Mouse (Mus musculus): ENCODE measurements around the gene Srsf9. TPM values are rescaled to one million over a fixed set of nuclear protein-coding genes. Genes with fewer than 3 reads are reported as not detected.

Gene Srsf9
- polyA plus RNA-seq, 1 experiment = 183 TPM

DNA sequence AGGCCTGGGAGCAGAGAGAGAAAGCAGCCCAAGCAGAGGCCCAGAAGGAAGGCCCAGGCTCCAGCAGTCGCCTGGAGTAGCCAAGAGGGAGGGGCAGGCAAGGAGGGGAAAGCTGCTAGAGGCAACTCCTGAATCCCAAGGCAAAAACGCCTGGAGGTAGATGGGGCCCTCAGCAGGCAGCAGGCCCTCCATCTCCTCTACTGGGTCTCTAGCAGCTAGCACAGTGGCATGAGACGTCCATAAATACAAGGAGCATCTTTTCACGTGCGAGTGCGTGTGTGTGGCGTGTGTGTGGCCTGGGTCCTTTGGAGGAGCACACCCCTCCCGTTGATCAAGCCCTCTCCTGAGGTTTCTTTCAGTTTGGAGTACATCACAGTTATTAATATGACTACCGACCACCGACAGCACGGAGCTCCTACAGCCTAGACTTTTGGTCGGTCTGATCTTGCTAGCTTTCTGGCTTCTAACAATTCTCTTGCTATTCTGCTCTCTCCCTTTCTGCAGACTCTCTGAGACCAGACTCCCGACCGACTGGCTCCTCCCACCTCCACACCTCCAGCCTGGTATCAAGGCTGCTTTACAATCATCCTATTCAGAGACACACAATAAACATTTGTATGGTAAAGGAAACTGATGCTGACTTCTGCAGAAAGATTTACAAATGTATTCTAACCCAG is 9.9 kb upstream of the Srsf9 start:
- TF ChIP-seq GATA1 (IDR thresholded peaks at IDR 0.05; ENCODE audit: low read length) = no peak

DNA sequence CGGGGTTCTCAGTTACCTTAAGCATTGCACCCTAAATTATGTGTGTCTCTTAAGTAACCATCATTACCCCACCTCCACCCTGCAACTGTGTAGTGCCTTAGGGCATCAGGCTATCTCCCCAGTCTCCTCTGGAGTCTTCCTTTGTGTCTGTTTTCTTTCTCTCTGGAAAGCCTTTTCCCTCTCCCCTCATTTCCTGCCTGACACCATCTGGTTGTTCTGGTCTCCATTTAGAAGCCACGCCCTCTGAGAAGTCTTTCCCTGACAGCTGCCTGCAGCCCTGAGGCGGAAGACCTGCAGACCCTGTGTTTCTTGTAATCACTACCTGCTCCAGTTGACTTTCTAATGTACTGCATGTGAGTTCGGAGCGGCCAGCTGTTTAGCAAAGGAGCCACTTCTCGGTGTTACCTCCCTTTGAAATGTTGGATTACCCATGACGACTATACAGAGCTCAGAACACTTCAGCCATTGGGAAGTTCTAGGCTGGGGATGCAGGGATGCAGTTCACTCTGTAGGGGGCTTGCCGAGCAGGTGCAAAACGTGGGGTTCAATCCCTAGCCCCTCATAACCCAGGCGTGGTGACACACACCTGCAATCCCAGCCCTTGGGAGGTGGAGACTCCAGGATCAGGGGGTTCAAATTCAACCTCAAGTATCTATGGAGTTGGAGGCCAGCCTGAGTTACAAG is 9.2 kb upstream of the Srsf9 start:
- no peak for TF ChIP-seq GATA1 (IDR thresholded peaks at IDR 0.05; ENCODE audit: low read length)

- TF ChIP-seq GATA1 (IDR thresholded peaks at IDR 0.05; ENCODE audit: low read length) = no peak
Observed at GRCm38 (mm10) chr5:115319004-115319940, 7.7 kb upstream of the Srsf9 start.

DNA sequence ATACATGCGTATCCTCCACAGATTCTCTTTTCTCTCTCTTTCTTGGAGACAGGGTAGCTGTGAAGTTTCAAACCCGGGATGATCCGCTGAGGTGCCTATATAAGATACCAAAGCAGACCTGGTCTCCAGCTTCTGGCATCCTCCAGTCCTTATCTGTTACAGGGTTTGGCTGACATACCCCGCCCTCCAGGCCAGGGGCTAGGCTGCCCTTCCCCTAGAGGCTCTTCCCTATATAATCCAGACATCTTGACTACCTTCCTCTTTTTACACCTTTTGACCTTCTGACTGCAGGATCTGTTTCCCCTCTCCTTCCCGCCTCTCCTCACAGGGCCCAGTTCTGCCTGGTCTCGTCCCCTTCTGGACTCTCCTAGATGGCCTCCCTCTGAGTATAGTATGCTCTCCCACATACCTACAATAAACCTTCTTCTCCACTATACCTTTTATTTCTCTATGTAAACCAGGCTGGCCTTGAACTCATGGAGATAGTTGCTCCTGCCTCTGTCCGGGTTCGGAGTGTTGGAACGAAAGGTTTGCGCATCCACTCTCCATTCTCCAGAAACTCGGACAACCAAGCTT is 633 bp upstream of the Srsf9 start:
- no peak for TF ChIP-seq GATA1 (IDR thresholded peaks at IDR 0.05; ENCODE audit: low read length)

DNA sequence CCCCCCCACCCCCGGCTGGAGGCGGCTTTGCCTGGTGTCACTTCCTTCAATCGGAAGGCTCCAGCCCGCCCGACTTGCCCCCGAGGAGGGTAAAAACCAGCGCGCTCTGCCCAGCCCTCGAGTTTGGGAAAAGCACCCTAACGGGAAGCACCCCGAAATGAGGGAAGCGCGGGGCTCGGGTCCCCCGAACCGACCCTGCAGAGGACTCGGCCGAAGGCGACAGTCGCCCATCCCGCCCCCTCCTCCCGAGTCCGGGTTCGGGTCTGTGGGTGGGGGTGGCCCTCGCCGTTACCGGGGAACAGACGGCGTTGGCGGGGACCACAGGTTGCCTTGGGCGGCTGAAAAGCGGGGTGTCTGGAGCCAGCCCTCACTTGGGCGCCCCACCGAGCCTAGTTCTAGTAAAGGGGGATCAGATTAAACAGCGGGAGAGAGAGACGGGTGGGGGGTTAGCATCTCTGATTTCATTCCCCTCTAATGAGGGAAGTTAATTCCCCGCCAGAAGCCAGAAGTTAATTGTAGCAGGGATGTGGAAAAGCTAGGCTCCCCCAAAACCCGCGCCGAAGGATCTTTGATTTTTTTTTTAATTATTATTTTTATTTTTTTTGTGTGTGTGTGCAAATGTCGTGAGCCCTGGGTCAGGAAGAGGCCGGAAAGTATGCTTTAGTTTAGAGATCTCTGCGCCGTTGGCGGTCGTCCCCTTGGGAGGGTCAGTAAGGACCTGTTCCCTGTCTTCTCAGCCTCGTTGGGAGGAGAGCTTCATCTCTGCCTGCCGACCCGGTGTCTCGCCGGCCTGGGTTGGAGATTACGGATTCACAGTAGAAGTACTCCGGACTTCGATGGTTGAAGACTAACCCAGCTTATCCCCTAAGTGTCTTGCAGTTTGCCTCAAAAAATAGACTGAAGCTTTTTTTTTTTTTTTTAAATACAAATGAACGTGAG is 902 bp downstream of the Srsf9 start:
- TF ChIP-seq GATA1 (IDR thresholded peaks at IDR 0.05; ENCODE audit: low read length) = no peak

DNA sequence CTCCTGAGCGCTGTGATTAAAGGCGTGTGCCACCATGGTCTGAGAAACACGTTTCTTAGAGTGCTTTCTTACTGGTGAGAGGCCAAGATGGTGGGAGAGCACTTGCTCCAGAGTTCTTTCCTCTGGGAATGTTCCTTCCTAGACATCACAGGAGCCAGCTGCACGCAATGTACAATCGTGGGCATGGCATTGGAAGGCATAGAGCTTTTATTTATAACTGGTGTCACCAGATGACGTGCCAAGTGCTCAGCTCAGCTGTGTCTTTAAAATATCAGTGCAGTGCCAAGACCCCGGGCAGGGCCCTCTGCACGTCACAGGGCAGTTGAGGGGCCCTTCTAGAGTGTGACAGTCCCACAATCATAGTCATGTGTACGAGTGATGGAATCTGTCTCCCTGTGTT is 4.0 kb downstream of the Srsf9 start:
- TF ChIP-seq GATA1 (IDR thresholded peaks at IDR 0.05; ENCODE audit: low read length) = no peak

DNA sequence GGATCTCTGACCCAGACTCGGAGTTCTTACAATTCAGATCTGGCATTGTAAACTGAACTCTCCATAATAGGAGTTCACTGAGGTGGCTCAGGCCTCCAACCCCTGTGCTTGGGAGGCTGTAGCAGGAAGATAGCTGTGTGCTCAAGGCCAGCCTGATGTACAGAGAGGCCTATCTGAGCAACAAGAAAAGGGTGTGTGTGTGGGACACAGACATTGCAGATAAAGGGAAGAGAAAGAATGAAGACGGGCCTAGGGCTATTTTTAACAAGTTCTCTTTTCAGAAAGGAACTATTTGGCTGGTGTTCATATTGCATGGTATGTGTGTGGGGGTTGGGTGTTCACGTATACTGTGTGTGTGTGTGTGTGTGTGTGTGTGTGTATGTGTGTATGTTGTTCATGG is 6.6 kb downstream of the Srsf9 start:
- peak; percentile 70 for TF ChIP-seq GATA1 (IDR thresholded peaks at IDR 0.05; ENCODE audit: low read length)

DNA sequence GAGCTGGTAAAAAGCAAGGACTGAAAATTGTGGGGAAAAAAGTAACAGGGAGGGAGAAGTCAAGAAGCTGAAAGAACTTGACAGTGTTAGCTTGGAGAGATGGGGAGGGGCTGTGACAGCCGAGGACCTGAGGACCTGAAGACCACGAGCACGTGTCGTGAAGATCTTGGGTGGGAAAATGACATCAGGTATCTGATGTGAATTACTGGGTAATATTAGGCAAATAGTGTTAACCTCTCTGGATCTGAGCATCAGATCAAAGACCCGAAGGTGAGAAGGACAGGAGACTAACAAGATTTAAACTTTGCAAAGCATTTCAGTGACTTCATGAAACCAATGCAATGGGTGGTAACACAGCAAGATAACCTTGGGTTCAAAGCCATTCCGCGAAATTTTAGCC is 13.0 kb downstream of the Srsf9 start:
- no peak for TF ChIP-seq GATA1 (IDR thresholded peaks at IDR 0.05; ENCODE audit: low read length)

DNA sequence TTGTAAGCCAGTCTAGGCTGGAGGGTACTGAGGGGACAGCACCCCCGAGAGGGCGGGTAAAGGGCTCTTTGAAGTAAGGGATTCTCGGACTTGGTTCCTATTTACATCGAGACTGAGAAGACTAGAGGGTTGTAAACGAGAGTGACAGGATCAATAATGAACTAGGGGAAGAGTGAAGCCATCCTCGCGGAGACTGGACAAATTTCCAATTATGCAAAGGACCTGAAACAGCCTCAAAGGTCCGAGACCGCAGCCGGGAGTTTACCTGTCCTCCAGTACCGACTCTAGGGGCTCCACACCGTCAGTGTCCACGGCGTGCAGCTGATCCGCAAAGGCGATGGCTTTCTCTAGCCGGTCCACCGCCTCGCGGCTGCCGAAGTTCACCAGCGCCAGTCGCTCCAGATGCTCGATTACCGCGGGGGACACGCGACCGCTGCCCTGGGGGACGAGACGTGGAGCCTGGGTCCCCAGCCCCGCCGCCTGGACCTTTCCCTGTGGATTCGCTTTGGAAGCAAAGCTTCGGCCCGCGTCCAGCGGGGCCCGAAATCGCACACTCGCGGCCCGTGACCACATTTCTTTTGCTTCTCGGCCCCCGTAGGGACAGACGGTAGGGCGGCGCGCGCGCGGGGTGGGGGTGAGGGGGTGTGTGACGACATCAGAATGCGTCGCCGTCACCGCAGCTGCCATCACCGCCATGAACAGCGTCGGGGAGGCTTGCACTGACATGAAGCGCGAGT is 13.8 kb downstream of the Srsf9 start, which contains the start of the genes Gatc and Triap1:
Gene Gatc (minus strand): TSS at position 602 of the 737 bp plus-strand sequence.
Gene Triap1 (plus strand): TSS at position 649 of the 737 bp plus-strand sequence.
- TF ChIP-seq GATA1 (IDR thresholded peaks at IDR 0.05; ENCODE audit: low read length) = no peak

DNA sequence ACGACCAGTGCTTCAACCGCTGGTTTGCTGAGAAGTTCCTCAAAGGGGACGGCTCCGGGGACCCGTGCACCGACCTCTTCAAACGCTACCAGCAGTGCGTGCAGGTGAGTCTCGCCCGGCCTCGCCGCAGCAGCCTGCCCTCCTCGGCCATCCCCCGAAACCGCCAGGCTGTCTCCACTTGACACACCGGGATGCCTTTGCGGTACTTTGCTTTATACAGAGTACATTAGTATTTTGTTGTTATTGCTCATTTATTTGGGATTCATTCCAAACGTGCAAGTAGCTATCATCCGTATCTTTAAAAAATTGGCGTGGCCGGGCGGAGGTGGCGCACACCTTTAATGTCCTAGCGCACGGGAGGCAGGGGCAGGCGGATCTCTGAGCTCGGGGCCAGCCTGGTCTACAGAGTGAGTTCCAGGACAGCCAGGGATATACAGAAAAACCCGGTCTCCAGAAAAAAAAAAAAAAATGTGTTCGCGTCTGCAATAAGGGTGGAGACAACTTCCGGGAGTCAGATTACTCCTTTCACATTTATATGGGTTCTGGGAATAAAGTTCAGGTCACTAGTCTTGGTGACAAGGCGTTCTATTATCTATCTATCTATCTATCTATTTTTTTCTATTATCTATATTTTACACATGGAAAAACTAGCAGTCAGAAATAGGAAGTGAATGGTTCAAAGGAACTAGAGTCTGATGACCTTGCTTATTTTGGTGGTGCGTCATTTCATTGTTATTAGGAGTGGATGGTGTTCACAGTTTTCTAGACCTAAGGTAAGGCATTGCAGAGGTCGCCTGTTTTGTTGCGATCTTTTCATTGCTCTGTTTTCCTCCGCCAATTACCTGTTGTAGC is 14.6 kb downstream of the Srsf9 start:
- TF ChIP-seq GATA1 (IDR thresholded peaks at IDR 0.05; ENCODE audit: low read length) = no peak

- TF ChIP-seq GATA1 (IDR thresholded peaks at IDR 0.05; ENCODE audit: low read length) = no peak
Observed at GRCm38 (mm10) chr5:115347564-115347963, 20.6 kb downstream of the Srsf9 start.

GRCm38 (mm10) chr5:115348546-115349224 is 21.7 kb downstream of the Srsf9 start, which contains the start of gene Cox6a1:
Gene Cox6a1, minus strand, starts transcription at chr5:115348981.
- no peak for TF ChIP-seq GATA1 (IDR thresholded peaks at IDR 0.05; ENCODE audit: low read length)
